Mouse (Mus musculus) brain, embryonic 14.5 days (tissue): ENCODE results near the gene Pwp2.

Experiments
- CTCF ChIP-seq: fragments of 200-500 bp; IDR thresholded peaks from 2 replicates; pipeline ENCODE4 v1.5.1; 2012; ENCODE audit warnings: inconsistent platforms, mild to moderate bottlenecking, moderate library complexity, borderline replicate concordance; ENCODE audit not compliant: insufficient read depth, insufficient read length; ENCODE audit errors: extremely low read depth
- POLR2A ChIP-seq: fragments of 200-500 bp; IDR thresholded peaks from 2 replicates; pipeline ENCODE4 v1.6.1; 2012; ENCODE audit warnings: mild to moderate bottlenecking, inconsistent platforms, borderline replicate concordance; ENCODE audit not compliant: poor library complexity, insufficient read depth, insufficient read length, severe bottlenecking; ENCODE audit errors: extremely low read depth

DNA sequence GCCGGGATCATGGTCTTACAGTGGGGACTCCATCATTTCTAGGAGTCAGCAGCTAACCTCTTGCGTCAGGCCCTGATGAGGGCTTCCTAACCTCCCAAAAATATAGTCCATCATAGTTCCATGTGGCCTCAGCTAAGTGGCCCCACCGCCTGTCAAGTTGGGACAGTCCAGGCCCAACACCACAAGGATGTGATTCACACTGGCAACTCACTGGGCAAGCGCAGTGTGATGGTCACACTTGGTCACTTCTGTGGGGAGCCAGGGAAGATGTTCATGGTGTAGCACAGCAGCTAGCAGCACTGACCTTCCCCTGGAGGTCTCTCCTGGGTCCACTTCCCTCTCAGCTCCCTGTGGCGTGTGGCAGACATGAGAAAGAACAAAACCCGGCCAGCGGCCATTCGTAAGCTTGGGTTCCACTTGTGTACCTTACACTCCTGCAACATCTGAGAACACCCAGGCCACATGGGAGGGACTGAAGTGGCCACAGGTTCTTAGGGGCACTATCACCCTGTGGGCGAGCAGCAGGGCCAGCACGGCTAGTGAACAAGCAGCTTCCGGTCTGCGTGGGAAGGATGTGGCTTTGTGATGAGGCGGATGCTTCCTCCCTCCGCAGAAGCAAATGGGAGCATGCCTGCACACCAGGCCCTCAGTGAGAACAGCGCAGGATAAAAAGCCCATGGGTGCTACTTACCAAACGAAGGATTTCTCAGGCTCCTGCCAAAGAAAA lies 24.4 kb downstream of the Pwp2 start:
- no peak for TF ChIP-seq CTCF
- TF ChIP-seq POLR2A, result no peak
